Mouse (Mus musculus) bone marrow macrophage, adult 2 months (primary cell): ENCODE measurements around the gene Fgf8.

ENCODE experiments used
- CTCF ChIP-seq: IDR thresholded peaks from 2 replicates; pipeline ENCODE4 v1.5.1; 2012; ENCODE audit warnings: low read depth, mild to moderate bottlenecking, low read length, moderate library complexity
- POLR2A ChIP-seq: IDR thresholded peaks from 2 replicates; pipeline ENCODE4 v1.6.1; 2012; ENCODE audit warnings: mild to moderate bottlenecking, low read depth, low read length, borderline replicate concordance

- TF ChIP-seq CTCF (no peak), POLR2A (no peak)
Measured at GRCm38 (mm10) chr19:45740817-45741216, 1.9 kb downstream of the Fgf8 start.
